In genomic region chr6:100415514-100415913, GRCm38 (mm10) we compare ENCODE assay signal across 19 mouse cellular contexts.
DNase-seq lines count a peak whose midpoint lies in the region; ATAC-seq and TF ChIP-seq lines count a peak whose summit lies in the region.
"Had no signal": no experiment of that assay in that cellular context is flagged by ENCODE, and none has a peak within 500 bp of the region (broad histone marks: within the 10 kb centered on the region; RNA-seq: fewer than 3 reads in every experiment).

No protein-coding gene starts in this region.

- H3K9ac ChIP-seq in liver, postnatal 0 days (replicated peaks): no peak overlapping the region
- H3K9ac ChIP-seq: forebrain, postnatal 0 days; midbrain, embryonic 12.5 days; neural tube, embryonic 13.5 days had no signal

- no peak for TF ChIP-seq POLR2A in kidney, adult 2 months (IDR thresholded peaks at IDR 0.05; ENCODE audit: low read depth, low read length)
- TF ChIP-seq POLR2A in bone marrow, adult 2 months (IDR thresholded peaks at IDR 0.05; ENCODE audit: borderline replicate concordance, control insufficient read depth, low read depth, low read length): no peak

- no peak overlapping the region for H3K27ac ChIP-seq in kidney, adult 2 months (ENCODE audit: insufficient read depth, low read depth, low read length)
- H3K27ac ChIP-seq in liver, postnatal 0 days (ENCODE audit: low read depth): peak overlapping the region; percentile 71
- 0 out of 2 replicates have a peak overlapping the region, but pooled peaks have one; percentile 5 for H3K27ac ChIP-seq in bone marrow, adult 2 months (ENCODE audit: control insufficient read depth, insufficient read depth, low read depth, low read length, poor library complexity)
- H3K27ac ChIP-seq: layer of hippocampus, adult 2 months; left cerebral cortex, adult 2 months; midbrain, embryonic 12.5 days; neural tube, embryonic 13.5 days had no signal

- no peaks in the 10 kb centered on the region for H3K9me3 ChIP-seq in liver, postnatal 0 days (ENCODE audit: low read length)
- H3K9me3 ChIP-seq: midbrain, embryonic 12.5 days; neural tube, embryonic 13.5 days had no signal

- 49% methylated on average over 7 of the region's 7 CpGs for WGBS in kidney, adult 2 months
- WGBS in liver, postnatal 0 days (ENCODE audit: insufficient replicate concordance): 40% methylated on average over 7 of the region's 7 CpGs
- WGBS in bone marrow, adult 2 months: 29% methylated on average over 7 of the region's 7 CpGs

- H3K4me1 ChIP-seq in kidney, adult 2 months (ENCODE audit: control insufficient read depth, insufficient read depth, low read length): no peaks in the 10 kb centered on the region
- H3K4me1 ChIP-seq in liver, postnatal 0 days (ENCODE audit: insufficient read depth): peaks cover 18% of the 10 kb centered on the region
- H3K4me1 ChIP-seq in bone marrow, adult 2 months (ENCODE audit: control insufficient read depth, insufficient read depth, low read length): peaks cover 10% of the 10 kb centered on the region; the same call in 1 of the 2 replicates
- H3K4me1 ChIP-seq: neural tube, embryonic 13.5 days had no signal

- H3K4me2 ChIP-seq in liver, postnatal 0 days (ENCODE audit: low read depth, low read length): 0 out of 2 replicates have a peak overlapping the region, but pooled peaks have one; percentile 35
- H3K4me2 ChIP-seq: midbrain, embryonic 12.5 days; neural tube, embryonic 13.5 days had no signal

- H3K36me3 ChIP-seq in kidney, adult 2 months (ENCODE audit: control insufficient read depth, insufficient read depth, low read length): no peaks in the 10 kb centered on the region
- no peaks in the 10 kb centered on the region for H3K36me3 ChIP-seq in liver, postnatal 0 days (replicated peaks; ENCODE audit: insufficient read depth, low read length)
- H3K36me3 ChIP-seq: G1E; midbrain, embryonic 12.5 days; neural tube, embryonic 13.5 days had no signal

- no peaks in the 10 kb centered on the region for H3K27me3 ChIP-seq in kidney, adult 2 months (replicated peaks; ENCODE audit: control insufficient read depth, insufficient read depth, low read length)
- no peaks in the 10 kb centered on the region for H3K27me3 ChIP-seq in liver, postnatal 0 days (ENCODE audit: insufficient read depth, low read length)

- no peak for TF ChIP-seq EP300 in liver, postnatal 0 days (IDR thresholded peaks at IDR 0.05; ENCODE audit: low read depth)

- ATAC-seq in frontal cortex, adult (ENCODE audit: low TSS enrichment): peak; percentile 85
- ATAC-seq in liver, postnatal 0 days: peak; percentile 33; the same call in 1 of the 2 replicates
- ATAC-seq: CD4-positive, CD25-positive, alpha-beta regulatory T cell, adult 4 months; forebrain, postnatal 0 days had no signal

- no peak overlapping the region for H3K4me3 ChIP-seq in kidney, adult 2 months (ENCODE audit: insufficient read depth, low read depth, low read length)
- H3K4me3 ChIP-seq in liver, postnatal 0 days (ENCODE audit: low read depth, low read length): no peak overlapping the region
- H3K4me3 ChIP-seq in bone marrow, adult 2 months (replicated peaks; ENCODE audit: control insufficient read depth, low read depth, low read length): no peak overlapping the region
- H3K4me3 ChIP-seq: layer of hippocampus, adult 2 months; left cerebral cortex, adult 2 months; midbrain, embryonic 12.5 days; neural tube, embryonic 13.5 days had no signal

- no peak for DNase-seq in frontal cortex, postnatal 25 days (ENCODE audit: low spot score in 2 of 2)
- peak; percentile 38 for DNase-seq in kidney, adult 2 months
- DNase-seq in kidney, adult 11 months: no peak
- no peak for DNase-seq in liver, postnatal 0 days
- no peak for DNase-seq in liver
- DNase-seq in layer of hippocampus, adult 9-10 months (ENCODE audit: low spot score): no peak
- DNase-seq: adrenal gland, postnatal 36 days; cerebellum, postnatal 10 days; forebrain, postnatal 0 days; right cerebral cortex, postnatal 4 days; thymus, postnatal 25 days had no signal

- no peak for TF ChIP-seq CTCF in kidney, adult 2 months (conservative IDR thresholded peaks at IDR 0.05; ENCODE audit: insufficient read depth, insufficient read length, low read depth, low read length)
- no peak for TF ChIP-seq CTCF in liver, postnatal 0 days (IDR thresholded peaks at IDR 0.05; ENCODE audit: low read depth)
- TF ChIP-seq CTCF in bone marrow, adult 2 months (IDR thresholded peaks at IDR 0.05; ENCODE audit: control insufficient read depth, insufficient read depth, low read length): no peak
